Comparison of ENCODE assay signal across 27 mouse cellular contexts in the genomic region with DNA sequence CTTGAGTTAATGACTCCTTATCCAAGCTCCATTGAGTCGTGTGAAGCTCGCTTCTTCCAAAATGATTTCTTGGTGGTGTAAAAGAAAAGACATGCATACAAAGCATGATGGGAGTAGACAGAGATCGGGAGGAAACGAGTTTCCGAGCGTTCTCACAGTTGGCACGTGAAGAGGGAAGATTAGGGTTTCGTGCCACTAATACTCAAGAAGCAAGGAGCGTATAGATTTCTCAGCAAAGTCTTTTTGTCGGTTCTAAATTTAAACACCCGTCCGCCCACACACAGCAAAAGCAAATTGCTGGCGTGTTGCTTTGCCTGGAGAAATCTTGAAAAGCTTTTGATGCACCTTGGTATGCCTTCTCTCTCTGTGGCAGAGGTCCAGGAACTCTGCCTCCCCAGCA. TPM values are rescaled to one million over a fixed set of nuclear protein-coding genes. Genes with fewer than 3 reads are reported as not detected.
DNase-seq lines count a peak whose midpoint lies in the region; ATAC-seq and TF ChIP-seq lines count a peak whose summit lies in the region.
"Had no signal": no experiment of that assay in that cellular context is flagged by ENCODE, and none has a peak within 500 bp of the region (broad histone marks: within the 10 kb centered on the region; RNA-seq: fewer than 3 reads in every experiment).

No protein-coding gene starts in this region.

- H3K27ac ChIP-seq in olfactory bulb, adult 2 months (ENCODE audit: insufficient read depth, low read depth, low read length), result peak overlapping the region; percentile 46; the same call in 1 of the 2 replicates
- H3K27ac ChIP-seq: heart, embryonic 13.5 days; hindbrain, embryonic 15.5 days; limb, embryonic 13.5 days; liver, embryonic 13.5 days; midbrain, embryonic 10.5 days had no signal

- TF ChIP-seq CTCF in olfactory bulb, adult 2 months (IDR thresholded peaks at IDR 0.05; ENCODE audit: insufficient read depth, low read depth, low read length), result no peak

- no peak overlapping the region for H3K4me3 ChIP-seq in olfactory bulb, adult 2 months (ENCODE audit: insufficient read depth, low read depth, low read length)
- H3K4me3 ChIP-seq: heart, embryonic 13.5 days; hindbrain, embryonic 15.5 days; limb, embryonic 13.5 days; liver, embryonic 13.5 days; midbrain, embryonic 10.5 days had no signal

- TF ChIP-seq POLR2A in olfactory bulb, adult 2 months (IDR thresholded peaks at IDR 0.05; ENCODE audit: insufficient read depth, low read depth, low read length), result no peak

- H3K4me1 ChIP-seq in olfactory bulb, adult 2 months (ENCODE audit: control insufficient read depth, insufficient read depth, low read length), result peaks cover 15% of the 10 kb centered on the region

- ATAC-seq in frontal cortex, adult (ENCODE audit: low TSS enrichment), result peak; percentile 41; the same call in 1 of the 2 replicates
- ATAC-seq in activated CD4-positive, CD25-positive, alpha-beta regulatory T cell, adult 4 months, result no peak
- ATAC-seq: CD4-positive, CD25-positive, alpha-beta regulatory T cell, adult 4 months; intestine, embryonic 16.5 days had no signal

- 31% methylated on average over 13 of the region's 13 CpGs for WGBS in olfactory bulb, adult 2 months

- DNase-seq in frontal cortex, postnatal 25 days (ENCODE audit: low spot score in 2 of 2), result no peak
- peak; percentile 20 to 39 for DNase-seq in left cerebral cortex, adult 18-20 months (ENCODE audit: low spot score in 2 of 2)
- no peak for DNase-seq in spleen, adult 18-20 months
- DNase-seq in kidney, adult 9 months, result no peak
- DNase-seq: adrenal gland, postnatal 25 days; cerebellum, adult 2 months; liver, embryonic 13.5 days; lung, embryonic 14.5 days; lung, postnatal 4 days; retina, postnatal 1 day; thymus, postnatal 25 days had no signal

RNA-seq across cellular contexts. Expression of a gene that starts 2.7 kb away (rescaled TPM):
- total RNA-seq in left cerebral cortex, adult 18-20 months (2021), result 10 to 100 TPM; 19.3 TPM
- polyA plus RNA-seq in olfactory bulb, adult 2 months (2012; ENCODE audit: insufficient read depth, insufficient read length, low replicate concordance, missing spikeins), result not detected in 2 replicates
- 10 to 100 TPM; 46.1 to 52.5 TPM for polyA plus RNA-seq in activated CD4-positive, CD25-positive, alpha-beta regulatory T cell, adult 4 months (2017; shearing (Covaris generic))

RNA-seq across cellular contexts. Expression of a gene that starts 3.2 kb away (rescaled TPM):
- total RNA-seq in left cerebral cortex, adult 18-20 months (2021), result not detected
- not detected in 2 replicates for polyA plus RNA-seq in olfactory bulb, adult 2 months (2012; ENCODE audit: insufficient read depth, insufficient read length, low replicate concordance, missing spikeins)
- not detected for polyA plus RNA-seq in activated CD4-positive, CD25-positive, alpha-beta regulatory T cell, adult 4 months (2017; shearing (Covaris generic))
- total RNA-seq: adrenal gland, postnatal 25 days; ES-E14; gastrocnemius, adult 18-20 months; heart, postnatal 25 days; layer of hippocampus, postnatal 14 days had no signal
- polyA plus RNA-seq: CD4-positive, CD25-positive, alpha-beta regulatory T cell, adult 4 months; cerebellum, adult 2 months; gonadal fat pad, adult 2 months; heart, embryonic 13.5 days; hindbrain, embryonic 15.5 days; intestine, embryonic 16.5 days; limb, embryonic 13.5 days; liver, embryonic 13.5 days; lung, embryonic 14.5 days; midbrain, embryonic 10.5 days; midbrain, postnatal 0 days; stomach, embryonic 16.5 days had no signal

RNA-seq across cellular contexts. Expression of a gene that starts 9.7 kb away (rescaled TPM):
- total RNA-seq in left cerebral cortex, adult 18-20 months (2021), result under 1 TPM; 0.35 to 0.53 TPM
- polyA plus RNA-seq in olfactory bulb, adult 2 months (2012; ENCODE audit: insufficient read depth, insufficient read length, low replicate concordance, missing spikeins), result not detected in 2 replicates
- under 1 TPM in 1 of 2 experiments, not detected in 1; 0.24 TPM for polyA plus RNA-seq in activated CD4-positive, CD25-positive, alpha-beta regulatory T cell, adult 4 months (2017; shearing (Covaris generic))
- total RNA-seq: adrenal gland, postnatal 25 days; midbrain, postnatal 0 days had no signal

RNA-seq across cellular contexts. Expression of a gene that starts 38.1 kb away (rescaled TPM):
- total RNA-seq in left cerebral cortex, adult 18-20 months (2021), result 1 to 10 TPM; 8.9 to 9.2 TPM
- polyA plus RNA-seq in olfactory bulb, adult 2 months (2012; ENCODE audit: insufficient read depth, insufficient read length, low replicate concordance, missing spikeins), result not detected in 2 replicates
- polyA plus RNA-seq in activated CD4-positive, CD25-positive, alpha-beta regulatory T cell, adult 4 months (2017; shearing (Covaris generic)), result 10 to 100 TPM; 10.4 to 16.7 TPM

RNA-seq across cellular contexts. Expression of a gene that starts 53.9 kb away (rescaled TPM):
- total RNA-seq in left cerebral cortex, adult 18-20 months (2021), result 100 to 1,000 TPM in 1 of 2 experiments, 10 to 100 TPM in 1; 96.3 to 103 TPM
- not detected in 2 replicates for polyA plus RNA-seq in olfactory bulb, adult 2 months (2012; ENCODE audit: insufficient read depth, insufficient read length, low replicate concordance, missing spikeins)
- 10 to 100 TPM; 15.6 to 16.7 TPM for polyA plus RNA-seq in activated CD4-positive, CD25-positive, alpha-beta regulatory T cell, adult 4 months (2017; shearing (Covaris generic))

Comparison
In these comparisons a context has a peak if more than half of its experiments do, and no peak if none do; other contexts are left out.
1. DNase-seq: peak in left cerebral cortex, adult 18-20 months (2 of 2); none in frontal cortex, postnatal 25 days (0 of 2), spleen, adult 18-20 months (0 of 2) and kidney, adult 9 months (single experiment).
2. RNA of a gene that starts 2.7 kb away (polyA plus RNA-seq): 46.1 to 52.5 TPM in activated CD4-positive, CD25-positive, alpha-beta regulatory T cell, adult 4 months; not detected in olfactory bulb, adult 2 months; every median in the first group is over 10 times any median in the second.